Mouse (Mus musculus) heart, postnatal 0 days (tissue): ENCODE measurements at regions not wholly inside any gene's neighbourhood (a gene's known extent, or its start where the extent isn't known, plus 50 kb on each side); places are given as distances from the start of the nearest gene placed in this dataset.

Experiments used
- CTCF ChIP-seq: IDR thresholded peaks from 2 replicates; pipeline ENCODE4 v1.5.1; 2016; ENCODE audit warnings: antibody characterized with exemption, control low read depth, low read depth
- EP300 ChIP-seq: IDR thresholded peaks from 2 replicates; pipeline ENCODE4 v1.6.1; 2016; ENCODE audit warnings: antibody characterized with exemption, low read depth

GRCm38 (mm10) chr16:29993535-29993934, 70.6 kb upstream of the Hes1 start:
- TF ChIP-seq CTCF (no peak), EP300 (no peak)
